Mouse (Mus musculus): ENCODE results near the gene Retsat. TPM values are rescaled to one million over a fixed set of nuclear protein-coding genes. Genes with fewer than 3 reads are reported as not detected.

Retsat gene
- polyA plus RNA-seq (2012; rRNA removed; ENCODE audit: low replicate concordance) = 67.1 and 126 TPM in 2 replicates

DNA sequence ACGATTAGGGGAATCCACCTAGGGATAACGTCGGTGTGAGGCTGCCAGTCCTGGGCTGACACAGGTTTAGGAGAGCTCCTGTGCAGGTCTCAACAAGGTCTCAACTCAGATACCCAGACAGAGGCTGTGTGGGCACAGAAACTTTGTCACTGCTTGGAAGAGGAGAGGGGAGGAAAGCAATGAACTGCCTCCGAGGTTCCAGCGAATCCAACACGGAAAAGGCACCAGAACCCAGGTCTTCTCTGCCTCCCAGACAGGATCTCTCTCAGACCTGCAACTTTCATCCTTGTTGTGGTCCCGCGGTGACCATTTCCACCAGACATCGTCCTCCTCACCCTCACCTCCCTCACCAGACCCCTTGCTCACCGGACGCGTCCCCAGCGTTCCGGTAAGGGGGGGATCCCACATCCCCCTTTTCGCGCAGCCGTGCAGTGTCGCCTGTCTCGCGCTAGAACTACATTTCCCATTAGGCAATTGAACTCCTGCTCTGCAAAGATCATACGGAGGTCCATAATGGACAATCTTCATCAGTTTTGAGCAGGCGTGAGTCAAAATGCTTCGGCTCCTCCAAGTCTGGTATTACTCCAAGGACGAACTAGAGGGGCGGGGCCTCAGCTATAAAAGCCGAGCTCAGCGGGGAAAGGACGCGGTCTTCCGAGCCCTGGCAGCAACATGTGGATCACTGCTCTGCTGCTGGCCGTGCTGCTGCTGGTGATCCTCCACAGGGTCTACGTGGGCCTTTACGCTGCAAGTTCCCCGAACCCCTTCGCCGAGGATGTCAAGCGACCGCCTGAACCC, at the start of gene Retsat, which contains the start of gene Elmod3:
Retsat (plus strand) TSS at position 520 of the 798 bp plus-strand sequence.
Elmod3 (minus strand) TSS at position 458 of the 798 bp plus-strand sequence.

DNA sequence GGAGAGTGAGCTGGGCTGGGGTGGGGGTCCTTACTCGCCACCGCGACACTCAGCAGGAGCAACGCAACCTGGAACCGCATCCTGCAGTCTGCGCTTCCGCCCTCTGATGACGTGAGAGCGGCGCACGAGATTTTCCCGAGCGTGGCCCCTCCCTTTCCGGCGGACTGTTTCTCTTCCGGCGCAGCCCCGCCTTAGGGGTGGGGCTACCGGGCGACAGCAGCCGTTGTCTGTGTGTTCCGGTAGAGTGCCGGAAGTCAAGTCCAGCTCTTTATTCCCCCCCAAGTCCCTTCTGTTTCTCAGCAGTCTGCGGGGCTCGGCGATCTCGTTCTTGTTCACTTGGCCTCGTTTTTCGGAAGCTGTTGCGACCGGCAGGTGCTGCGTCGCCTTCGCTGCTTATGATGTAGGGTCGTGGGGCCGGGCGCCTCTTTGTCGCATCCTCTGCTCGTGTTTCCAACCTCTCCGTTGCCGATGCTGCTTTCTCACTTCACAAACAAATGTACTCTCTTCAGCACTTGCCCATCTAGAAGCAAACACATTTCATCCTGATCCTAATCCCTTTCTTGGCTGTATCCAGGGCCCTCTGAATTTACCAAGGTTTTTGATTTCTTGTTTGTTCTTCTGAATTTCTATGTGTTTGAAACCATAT, 18.5 kb downstream of the Retsat start, which contains the start of gene Tgoln1:
Tgoln1 (minus strand) TSS at position 358 of the 646 bp plus-strand sequence.

Other genes starting within 250 kb of the Retsat start
- gene Tmem150a, start 243.0 kb upstream of the Retsat start, polyA plus RNA-seq (2012; rRNA removed; ENCODE audit: low replicate concordance) = 39.9 and 57.7 TPM in 2 replicates
- 83.3 and 97.2 TPM in 2 replicates for gene Rnf181, start 231.5 kb upstream of the Retsat start, polyA plus RNA-seq (2012; rRNA removed; ENCODE audit: low replicate concordance)
- gene Vamp5, start 218.0 kb upstream of the Retsat start, polyA plus RNA-seq (2012; rRNA removed; ENCODE audit: low replicate concordance) = 22.3 and 33.6 TPM in 2 replicates
- gene Vamp8, start 207.8 kb upstream of the Retsat start, polyA plus RNA-seq (2012; rRNA removed; ENCODE audit: low replicate concordance) = 111 and 113 TPM in 2 replicates
- gene Ggcx, start 184.2 kb upstream of the Retsat start, polyA plus RNA-seq (2012; rRNA removed; ENCODE audit: low replicate concordance) = 38.4 and 41.4 TPM in 2 replicates
- 115 and 120 TPM in 2 replicates for gene Mat2a, start 158.9 kb upstream of the Retsat start, polyA plus RNA-seq (2012; rRNA removed; ENCODE audit: low replicate concordance)
- gene Sh2d6, start 76.8 kb upstream of the Retsat start, polyA plus RNA-seq (2012; rRNA removed; ENCODE audit: low replicate concordance) = 0.57 and 1.0 TPM in 2 replicates
- gene Capg, start 54.1 kb upstream of the Retsat start, polyA plus RNA-seq (2012; rRNA removed; ENCODE audit: low replicate concordance) = 56.2 and 70.5 TPM in 2 replicates
- gene Elmod3, start 62 bp upstream of the Retsat start, polyA plus RNA-seq (2012; rRNA removed; ENCODE audit: low replicate concordance) = 32.9 and 43.9 TPM in 2 replicates
- gene Tgoln1, start 18.5 kb downstream of the Retsat start, polyA plus RNA-seq (2012; rRNA removed; ENCODE audit: low replicate concordance) = 55.6 and 77.0 TPM in 2 replicates
- gene Tcf7l1, start 190.8 kb downstream of the Retsat start, polyA plus RNA-seq (2012; rRNA removed; ENCODE audit: low replicate concordance) = 26.3 and 37.2 TPM in 2 replicates

Measured in subcutaneous adipose tissue, adult 2 months (tissue).